Mouse (Mus musculus): Measurements from ENCODE around the gene Btg1. TPM values are rescaled to one million over a fixed set of nuclear protein-coding genes. Genes with fewer than 3 reads are reported as not detected.

Btg1 gene
- polyA plus RNA-seq, 1 experiment from 2014 or later = 21.4 TPM

DNA sequence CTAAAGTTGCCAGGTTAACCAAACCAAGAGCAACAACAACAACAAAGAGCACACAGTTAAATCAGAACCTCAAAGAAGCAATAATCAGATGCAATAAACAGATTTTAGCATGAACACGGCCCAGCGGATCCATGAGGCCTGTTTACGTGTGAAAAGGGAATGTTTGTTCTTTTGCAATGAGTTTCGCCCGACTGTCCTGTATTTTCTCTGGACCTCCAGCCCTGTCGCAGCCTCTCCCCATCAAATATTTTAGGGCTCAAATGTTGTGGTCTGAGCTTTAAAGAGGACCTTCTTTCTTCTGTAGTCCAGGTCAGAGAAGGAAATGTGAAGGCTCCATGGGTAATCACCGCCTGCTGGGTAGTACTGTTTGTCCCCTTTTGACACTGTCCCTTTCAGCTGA, 20.4 kb upstream of the Btg1 start:
- no peak overlapping the region for H3K4me3 ChIP-seq (ENCODE audit: inconsistent target)
- no peak overlapping the region for H3K27ac ChIP-seq
- H3K36me3 ChIP-seq (ENCODE audit: inconsistent target) = no peaks in the 10 kb centered on the region
- 91% methylated on average over 7 of the region's 7 CpGs for WGBS (ENCODE audit: missing documents)
- no peaks in the 10 kb centered on the region for H3K79me2 ChIP-seq (ENCODE audit: inconsistent target)

DNA sequence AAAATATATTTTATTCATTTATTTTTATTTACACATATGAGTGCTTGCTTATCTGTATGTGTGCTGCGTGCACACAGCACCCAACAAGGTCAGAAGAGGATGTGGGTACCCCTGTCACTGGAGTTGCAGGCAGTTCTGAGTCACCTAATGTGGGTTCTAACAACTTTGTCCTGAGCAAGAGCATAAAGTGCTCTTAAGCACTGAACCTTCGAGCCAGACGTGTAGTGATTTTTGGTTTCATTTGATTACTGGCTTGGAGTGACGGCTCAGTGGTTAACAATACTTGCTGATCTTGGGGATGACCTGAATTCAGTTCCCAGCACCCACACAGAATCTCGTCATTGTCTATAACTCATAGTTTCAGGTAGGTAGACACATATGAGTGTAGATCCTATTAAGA, 17.2 kb upstream of the Btg1 start:
- Histone ChIP-seq H3K79me2 (ENCODE audit: inconsistent target) (no peaks in the 10 kb centered on the region), H3K4me3 (ENCODE audit: inconsistent target) (no peak overlapping the region), H3K36me3 (ENCODE audit: inconsistent target) (no peaks in the 10 kb centered on the region), H3K27ac (no peak overlapping the region)
- WGBS (ENCODE audit: missing documents) = 79% methylated on average over 5 of the region's 5 CpGs

DNA sequence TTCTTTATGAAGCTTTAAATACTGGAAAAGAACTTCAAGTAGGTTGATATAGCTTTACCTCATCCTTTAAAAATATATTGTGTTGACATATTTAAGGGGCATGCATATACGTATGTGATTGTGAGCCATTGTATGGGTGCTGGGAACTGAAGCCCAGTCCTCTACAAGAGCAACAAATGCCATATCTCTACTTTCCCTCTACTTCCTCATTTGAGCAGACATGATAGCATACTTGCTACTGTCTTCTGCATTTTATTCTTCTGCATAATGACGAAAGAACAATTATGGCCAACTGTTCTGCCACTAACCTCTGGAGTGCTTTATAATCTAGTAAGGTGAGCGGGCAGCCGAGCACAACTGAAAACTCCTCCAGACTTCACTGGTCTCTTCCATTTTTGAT, 15.1 kb upstream of the Btg1 start:
- no peaks in the 10 kb centered on the region for H3K36me3 ChIP-seq (ENCODE audit: inconsistent target)
- H3K4me3 ChIP-seq (ENCODE audit: inconsistent target) = no peak overlapping the region
- WGBS (ENCODE audit: missing documents) = 88% methylated on average over 4 of the region's 4 CpGs
- H3K27ac ChIP-seq = no peak overlapping the region
- no peaks in the 10 kb centered on the region for H3K79me2 ChIP-seq (ENCODE audit: inconsistent target)

DNA sequence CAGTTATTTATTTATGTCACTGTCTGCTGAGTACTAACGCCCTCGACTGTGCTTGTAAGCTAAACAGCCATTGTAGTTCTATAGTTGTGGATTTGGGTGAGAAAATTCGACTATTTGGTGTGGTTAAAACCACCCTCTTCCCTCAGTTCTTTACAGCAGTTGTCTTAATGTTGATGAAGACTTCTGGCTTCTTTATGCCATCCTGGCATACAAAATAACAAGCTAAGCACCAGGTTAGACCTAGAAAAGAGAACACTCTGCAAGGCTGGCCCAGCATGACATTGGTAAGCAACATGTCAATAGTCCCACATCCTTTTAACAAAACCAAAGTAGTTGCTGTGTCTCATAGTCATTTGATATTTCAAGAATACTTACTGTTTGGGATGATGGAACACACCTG, 14.5 kb upstream of the Btg1 start:
- H3K79me2 ChIP-seq (ENCODE audit: inconsistent target) = no peaks in the 10 kb centered on the region
- no peaks in the 10 kb centered on the region for H3K36me3 ChIP-seq (ENCODE audit: inconsistent target)
- 92% methylated on average over 3 of the region's 3 CpGs for WGBS (ENCODE audit: missing documents)
- no peak overlapping the region for H3K4me3 ChIP-seq (ENCODE audit: inconsistent target)
- no peak overlapping the region for H3K27ac ChIP-seq

DNA sequence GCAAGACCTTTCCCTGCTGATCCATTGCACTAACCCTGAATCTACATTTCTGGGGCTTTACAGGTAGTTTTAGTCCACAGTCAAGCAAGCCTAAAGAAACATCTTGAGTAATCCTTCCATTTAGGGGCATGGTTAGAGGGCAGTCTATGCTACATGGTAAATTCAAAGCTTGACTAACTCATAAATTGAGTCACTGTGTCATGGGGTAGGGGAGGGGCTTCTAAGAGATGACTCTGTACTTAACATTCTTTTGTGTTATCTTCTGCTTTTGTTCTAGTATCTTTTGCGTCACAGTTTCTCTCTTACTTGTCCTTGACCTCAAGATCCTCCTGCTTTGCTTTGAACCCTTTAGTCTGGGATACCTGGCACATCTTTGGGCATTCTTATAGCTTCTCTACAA, 11.6 kb upstream of the Btg1 start:
- Histone ChIP-seq H3K4me3 (ENCODE audit: inconsistent target) (no peak overlapping the region), H3K36me3 (ENCODE audit: inconsistent target) (no peaks in the 10 kb centered on the region), H3K79me2 (ENCODE audit: inconsistent target) (no peaks in the 10 kb centered on the region), H3K27ac (no peak overlapping the region)
- WGBS (ENCODE audit: missing documents) = 76% methylated on average over 1 of the region's 1 CpGs

DNA sequence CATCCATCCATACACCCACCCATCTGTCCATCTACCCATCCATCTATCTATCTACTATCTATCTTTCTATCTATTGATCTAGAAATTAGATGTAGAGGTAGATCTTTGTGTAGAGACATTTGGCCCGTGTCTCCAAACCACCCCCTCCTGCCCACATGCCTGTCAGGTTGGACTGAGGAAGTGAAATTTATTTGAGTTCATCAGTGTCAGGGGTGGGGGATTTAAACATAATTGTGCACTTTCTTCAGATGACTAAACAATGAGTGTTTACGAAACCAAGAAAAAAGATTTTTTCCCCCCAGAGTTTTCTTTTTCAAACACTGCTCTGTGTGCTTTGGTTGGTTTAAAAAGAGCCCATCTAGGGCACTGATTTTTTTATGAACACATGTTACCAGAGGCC, 10.9 kb upstream of the Btg1 start:
- no peak overlapping the region for H3K4me3 ChIP-seq (ENCODE audit: inconsistent target)
- 50% methylated on average over 2 of the region's 2 CpGs for WGBS (ENCODE audit: missing documents)
- H3K79me2 ChIP-seq (ENCODE audit: inconsistent target) = no peaks in the 10 kb centered on the region
- no peaks in the 10 kb centered on the region for H3K36me3 ChIP-seq (ENCODE audit: inconsistent target)
- H3K27ac ChIP-seq = no peak overlapping the region

DNA sequence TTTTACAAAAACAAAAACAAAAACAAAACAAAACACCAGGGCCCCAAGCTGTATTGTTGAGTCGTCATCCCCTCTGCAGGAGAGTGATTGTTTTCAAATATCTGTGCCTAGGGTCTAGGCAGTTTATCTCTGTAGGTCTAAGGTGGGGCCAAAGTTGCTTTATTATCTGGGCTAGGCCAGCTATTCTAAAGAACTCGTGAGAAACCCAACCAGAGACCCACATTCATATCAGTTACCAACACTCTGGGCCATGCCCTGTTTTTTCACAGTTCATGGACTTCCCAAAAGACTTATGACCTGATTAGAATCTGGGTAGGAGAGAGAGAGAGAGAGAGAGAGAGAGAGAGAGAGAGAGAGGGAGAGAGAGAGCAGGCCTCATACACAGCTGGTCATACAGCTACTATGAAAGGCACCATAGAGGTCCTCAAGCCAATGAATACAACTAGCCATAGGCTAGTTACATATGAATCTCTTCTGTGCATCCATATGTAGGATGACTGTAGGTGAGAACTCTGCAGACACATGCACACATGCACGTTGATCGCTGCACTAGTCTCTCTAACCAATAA, 9.1 kb upstream of the Btg1 start:
- H3K36me3 ChIP-seq (ENCODE audit: inconsistent target) = no peaks in the 10 kb centered on the region
- H3K27ac ChIP-seq = no peak overlapping the region
- no peak overlapping the region for H3K4me3 ChIP-seq (ENCODE audit: inconsistent target)
- 92% methylated on average over 4 of the region's 4 CpGs for WGBS (ENCODE audit: missing documents)
- no peaks in the 10 kb centered on the region for H3K79me2 ChIP-seq (ENCODE audit: inconsistent target)

DNA sequence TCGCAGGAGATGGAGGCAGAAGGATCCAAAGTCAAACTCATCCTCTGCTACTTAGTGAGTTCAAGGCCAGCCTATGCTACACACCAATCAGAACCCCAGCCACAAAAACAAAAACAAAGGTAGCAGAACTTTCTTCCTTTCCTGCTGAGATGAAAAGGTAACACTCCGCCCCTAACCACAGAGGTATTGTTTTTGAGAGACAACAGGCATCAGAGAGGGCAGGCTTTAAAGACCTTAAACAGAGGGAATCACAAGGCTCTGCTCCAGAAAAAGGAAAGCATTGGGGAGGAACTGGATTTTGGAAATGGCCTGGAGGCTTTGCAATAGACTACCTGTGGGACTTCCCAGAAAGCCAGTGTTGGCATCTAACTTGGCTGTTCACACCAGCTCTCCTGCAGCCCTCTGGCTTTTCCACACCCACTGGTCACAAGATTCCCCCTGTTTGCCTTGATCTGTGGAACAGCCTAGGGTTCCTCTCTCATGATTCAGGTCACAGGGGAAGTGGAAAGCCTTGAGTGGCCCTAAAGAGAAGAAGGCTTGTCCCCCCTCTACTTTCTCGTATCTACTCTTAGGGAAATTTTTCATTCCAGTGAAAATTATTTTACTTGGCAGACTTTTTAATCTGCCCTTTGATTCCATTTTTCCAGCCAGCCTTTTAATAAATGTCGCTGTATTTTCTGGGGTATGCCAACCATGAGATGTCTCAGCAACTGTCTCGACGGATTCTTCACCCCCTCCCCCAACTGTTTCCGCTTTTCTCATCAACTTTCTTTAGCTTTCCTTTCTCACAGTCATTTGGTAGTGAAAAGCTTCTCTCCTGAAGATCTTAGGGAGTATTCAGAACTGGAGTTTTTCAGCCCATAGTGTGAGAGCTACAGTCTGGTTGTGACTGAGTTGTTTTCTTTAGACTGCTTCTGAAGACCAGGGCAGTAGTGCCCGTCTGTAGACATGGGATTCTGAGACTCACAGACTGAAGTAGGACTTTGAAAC, 7.2 kb upstream of the Btg1 start:
- WGBS (ENCODE audit: missing documents) = 93% methylated on average over 8 of the region's 8 CpGs
- H3K36me3 ChIP-seq (ENCODE audit: inconsistent target) = no peaks in the 10 kb centered on the region
- no peak overlapping the region for H3K4me3 ChIP-seq (ENCODE audit: inconsistent target)
- H3K79me2 ChIP-seq (ENCODE audit: inconsistent target) = no peaks in the 10 kb centered on the region
- H3K27ac ChIP-seq = no peak overlapping the region

DNA sequence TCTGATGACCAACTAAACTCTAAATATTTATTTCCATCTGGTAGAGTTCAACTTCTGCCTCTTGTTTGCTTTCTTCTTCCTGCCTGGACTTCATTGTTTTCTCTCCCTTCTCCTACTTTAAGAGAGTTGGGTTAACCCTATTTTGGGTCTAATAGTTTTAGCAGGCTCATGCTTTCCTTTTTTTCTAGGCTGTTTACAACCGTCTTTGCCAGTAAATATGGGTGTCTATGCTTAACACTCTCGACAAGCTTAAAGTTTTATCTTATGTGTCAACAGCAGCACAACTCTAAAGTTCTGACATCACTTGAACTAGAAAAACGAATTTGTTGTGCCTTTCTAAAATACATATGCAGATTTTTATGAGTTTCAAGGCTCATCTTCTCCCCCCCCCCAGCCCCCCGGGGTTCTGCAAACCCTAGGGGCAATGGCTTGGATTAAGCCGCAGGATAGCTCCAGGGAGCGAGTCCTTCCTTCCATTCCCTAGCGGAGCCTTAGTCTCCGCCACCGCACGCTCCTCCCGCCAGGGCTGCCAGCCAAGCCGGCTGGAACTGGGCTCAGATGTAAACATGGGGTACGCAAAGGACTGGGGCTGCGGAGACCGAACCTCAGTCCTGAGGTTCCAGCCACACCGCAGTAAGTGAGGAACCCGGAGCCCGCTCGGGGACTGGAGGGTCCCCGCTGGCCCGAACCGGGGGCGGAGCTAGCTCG, 651 bp upstream of the Btg1 start:
- Histone ChIP-seq H3K36me3 (ENCODE audit: inconsistent target) (no peaks in the 10 kb centered on the region), H3K79me2 (ENCODE audit: inconsistent target) (peaks cover 40% of the 10 kb centered on the region), H3K27ac (peak overlapping the region; percentile 80), H3K4me3 (ENCODE audit: inconsistent target) (peak overlapping the region; percentile 53)
- 3% methylated on average over 22 of the region's 24 CpGs for WGBS (ENCODE audit: missing documents)

DNA sequence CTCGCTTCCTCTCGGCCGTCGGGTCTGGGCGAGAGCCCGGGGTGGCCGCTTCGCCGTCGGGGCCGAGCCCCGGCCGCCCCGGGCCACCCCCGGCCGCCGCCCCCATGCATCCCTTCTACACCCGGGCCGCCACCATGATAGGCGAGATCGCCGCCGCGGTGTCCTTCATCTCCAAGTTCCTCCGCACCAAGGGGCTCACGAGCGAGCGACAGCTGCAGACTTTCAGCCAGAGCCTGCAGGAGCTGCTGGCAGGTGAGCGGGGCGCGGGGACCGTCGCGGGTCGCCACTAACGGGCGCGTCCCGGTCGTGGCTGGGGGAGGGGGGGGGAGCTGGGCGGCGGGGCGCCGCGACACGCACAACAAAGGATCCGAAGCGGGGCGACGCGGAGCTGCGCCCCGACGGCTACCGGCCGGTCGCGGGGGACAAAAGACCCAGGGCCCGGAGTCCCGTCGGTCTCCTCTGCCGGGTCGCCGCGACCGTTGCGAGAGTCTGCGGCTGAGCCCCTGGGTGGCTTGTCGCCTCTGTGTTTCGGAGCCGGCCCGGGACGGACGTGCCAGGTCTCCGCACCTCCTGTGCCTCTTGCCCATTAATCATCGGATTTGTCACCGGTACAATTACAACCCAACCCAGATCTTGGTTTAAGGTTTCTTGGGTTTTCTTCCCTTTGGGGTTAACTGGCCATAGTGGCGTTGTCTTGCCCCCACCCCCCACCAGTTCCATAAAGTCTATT, 580 bp downstream of the Btg1 start:
- WGBS (ENCODE audit: missing documents) = 2% methylated on average over 52 of the region's 78 CpGs
- peaks cover 52% of the 10 kb centered on the region for H3K79me2 ChIP-seq (ENCODE audit: inconsistent target)
- no peaks in the 10 kb centered on the region for H3K36me3 ChIP-seq (ENCODE audit: inconsistent target)
- peak overlapping the region; percentile 82 for H3K27ac ChIP-seq
- peak overlapping the region; percentile 90 for H3K4me3 ChIP-seq (ENCODE audit: inconsistent target)

DNA sequence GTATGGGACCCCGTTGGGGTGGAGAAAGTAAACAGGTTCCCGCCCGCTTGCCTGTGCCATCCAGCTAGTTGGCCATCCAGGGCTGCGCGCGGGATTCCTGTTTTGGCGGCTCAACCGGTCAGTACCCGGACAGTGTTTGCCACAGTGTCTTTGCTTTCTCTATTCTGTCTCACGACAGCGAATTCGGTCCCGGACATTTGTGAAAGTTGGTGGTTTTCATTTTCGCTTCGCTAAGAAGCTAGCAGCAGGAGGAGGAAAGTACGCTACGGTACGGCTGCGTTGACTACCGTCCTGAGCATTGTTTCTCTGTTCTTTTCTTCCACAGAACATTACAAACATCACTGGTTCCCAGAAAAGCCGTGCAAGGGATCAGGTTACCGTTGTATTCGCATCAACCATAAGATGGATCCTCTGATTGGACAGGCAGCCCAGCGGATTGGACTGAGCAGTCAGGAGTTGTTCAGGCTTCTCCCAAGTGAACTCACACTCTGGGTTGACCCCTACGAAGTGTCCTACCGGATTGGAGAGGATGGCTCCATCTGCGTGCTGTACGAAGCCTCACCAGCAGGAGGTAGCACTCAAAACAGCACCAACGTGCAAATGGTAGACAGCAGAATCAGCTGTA, 1.3 kb downstream of the Btg1 start:
- Histone ChIP-seq H3K79me2 (ENCODE audit: inconsistent target) (peaks cover 59% of the 10 kb centered on the region), H3K27ac (peak overlapping the region; percentile 82), H3K36me3 (ENCODE audit: inconsistent target) (no peaks in the 10 kb centered on the region), H3K4me3 (ENCODE audit: inconsistent target) (peak overlapping the region; percentile 90)
- 2% methylated on average over 29 of the region's 29 CpGs for WGBS (ENCODE audit: missing documents)

DNA sequence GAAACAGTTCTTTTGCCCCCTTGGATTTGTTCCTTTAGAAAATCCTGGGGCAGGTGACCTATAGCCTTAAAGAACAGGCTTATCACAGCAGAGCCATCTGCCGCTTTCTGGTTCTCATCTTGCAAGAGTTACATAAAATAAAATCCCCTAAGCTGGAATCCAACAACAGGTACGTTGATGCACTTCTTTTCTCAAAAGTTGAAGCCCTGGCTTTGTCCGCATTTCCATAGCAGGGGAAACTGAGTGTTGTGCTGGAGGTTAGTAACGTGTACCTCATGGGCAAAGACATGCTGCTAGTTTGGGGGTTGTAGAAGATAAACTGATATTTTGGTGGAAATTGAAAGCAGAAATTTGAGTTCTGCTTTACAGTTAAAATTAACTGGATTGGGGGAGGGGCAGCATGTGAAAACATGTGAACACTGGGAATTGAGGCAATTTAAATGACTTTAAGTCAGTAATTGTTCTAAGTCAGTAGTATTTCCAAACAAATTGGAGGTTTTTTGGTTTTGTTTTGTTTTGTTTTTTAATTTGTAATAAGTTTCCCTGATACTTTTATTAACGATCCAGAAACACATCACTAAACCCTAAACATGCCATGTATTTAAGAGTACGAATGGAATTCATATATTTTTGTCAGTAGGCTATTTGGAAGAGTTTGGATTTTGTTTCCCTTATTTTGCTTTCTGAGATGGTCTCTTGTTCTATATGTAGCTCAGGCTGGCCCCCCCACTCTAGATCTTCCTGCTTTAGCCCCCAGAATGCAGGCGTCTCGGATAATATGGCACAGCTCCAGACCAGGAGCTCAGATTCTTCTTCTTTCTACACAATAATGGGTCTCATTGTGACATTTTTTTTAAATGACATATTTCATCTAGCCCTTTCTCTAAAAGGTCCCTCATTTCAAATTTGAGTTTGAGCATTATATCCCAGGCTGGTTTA, 3.4 kb downstream of the Btg1 start:
- Histone ChIP-seq H3K79me2 (ENCODE audit: inconsistent target) (peaks cover 81% of the 10 kb centered on the region), H3K27ac (peak overlapping the region; percentile 28), H3K4me3 (ENCODE audit: inconsistent target) (peak overlapping the region; percentile 19), H3K36me3 (ENCODE audit: inconsistent target) (no peaks in the 10 kb centered on the region)
- WGBS (ENCODE audit: missing documents) = 49% methylated on average over 7 of the region's 8 CpGs

DNA sequence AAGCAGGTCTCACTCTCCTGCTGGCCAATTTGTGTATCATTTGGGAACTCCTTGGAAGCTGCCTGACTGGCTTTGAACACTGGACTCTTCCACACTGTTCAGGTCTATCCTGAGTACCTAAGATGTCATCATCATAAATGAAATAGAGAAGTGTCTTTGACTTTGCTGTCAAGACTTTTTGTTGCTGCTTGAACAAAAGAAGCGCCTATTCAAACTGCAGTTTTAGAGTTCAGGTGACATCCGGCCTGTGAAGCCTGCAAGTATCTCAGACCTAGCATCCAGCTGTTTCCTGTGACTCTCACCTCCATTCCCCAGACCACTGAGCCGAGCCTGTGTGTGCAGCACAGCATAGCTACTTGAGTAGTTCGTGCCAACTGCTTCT, 4.1 kb downstream of the Btg1 start:
- Histone ChIP-seq H3K36me3 (ENCODE audit: inconsistent target) (no peaks in the 10 kb centered on the region), H3K79me2 (ENCODE audit: inconsistent target) (peaks cover 87% of the 10 kb centered on the region), H3K27ac (no peak overlapping the region), H3K4me3 (ENCODE audit: inconsistent target) (peak overlapping the region; percentile 19; the same call in 1 of the 2 replicates)
- 28% methylated on average over 4 of the region's 4 CpGs for WGBS (ENCODE audit: missing documents)

Data from macrophage (primary cell).